Mouse (Mus musculus): ENCODE results near the gene Bnipl. TPM values are rescaled to one million over a fixed set of nuclear protein-coding genes. Genes with fewer than 3 reads are reported as not detected.

Bnipl gene
- polyA plus RNA-seq, 1 experiment: 0.09 TPM

DNA sequence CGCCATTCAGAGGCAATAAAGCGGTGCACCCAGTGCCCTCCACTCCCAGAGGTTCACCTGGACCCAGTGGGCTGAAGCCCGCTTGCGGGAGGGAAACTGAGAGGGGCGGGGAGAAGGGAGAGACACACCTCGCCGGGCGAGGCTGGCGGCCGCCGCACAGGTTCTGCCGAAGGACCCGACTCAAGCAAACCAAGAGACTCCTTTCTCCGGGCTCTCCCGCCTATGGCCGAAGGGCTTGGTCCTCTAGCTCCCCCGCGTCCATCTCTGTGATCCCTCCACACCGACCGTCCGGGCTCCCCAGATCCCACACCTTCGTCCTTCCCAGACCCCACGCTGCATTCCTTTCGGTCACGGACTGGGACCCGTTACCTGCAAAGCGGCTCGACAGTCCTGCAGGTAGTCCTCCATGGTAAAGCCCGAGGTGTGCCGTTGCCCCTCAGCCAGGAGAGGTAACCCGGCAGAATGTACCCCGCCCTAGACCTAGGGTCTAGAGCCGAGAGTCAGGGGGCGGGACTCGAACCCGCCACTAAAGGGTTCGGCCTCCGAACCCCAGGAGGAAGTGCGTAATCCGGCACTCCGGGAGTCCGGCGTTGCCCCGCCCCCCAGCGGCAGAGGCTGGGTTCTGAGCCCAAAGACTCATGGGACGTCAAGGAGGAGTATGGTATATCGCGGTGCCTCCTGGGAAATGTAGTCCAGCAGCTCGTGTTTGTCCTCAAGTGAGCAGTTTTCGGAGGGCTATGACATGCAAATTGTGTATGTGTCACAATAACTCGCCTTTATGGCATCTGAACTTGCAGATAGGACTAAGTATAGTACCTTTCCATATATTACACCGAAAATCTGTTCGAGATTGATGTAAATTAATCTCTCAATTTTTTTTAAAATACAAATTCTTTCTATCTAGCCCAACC, 30.5 kb upstream of the Bnipl start, which contains the start of the genes Mindy1 and Prune1:
Mindy1 (plus strand) TSS at position 130 of the 911 bp plus-strand sequence.
Prune1 (minus strand) TSS at position 861 of the 911 bp plus-strand sequence.
- WGBS: under 1% methylated on average over 53 of the region's 53 CpGs
- 0 out of 2 replicates have a peak, but pooled peaks have one; percentile 23 for TF ChIP-seq CTCF (conservative IDR thresholded peaks at IDR 0.05; ENCODE audit: insufficient read depth, insufficient read length, low read depth, low read length)
- no peak for TF ChIP-seq POLR2A (IDR thresholded peaks at IDR 0.05; ENCODE audit: low read depth, low read length)
- Histone ChIP-seq H3K27ac (ENCODE audit: insufficient read depth, low read depth, low read length) (peak within 1 kb of the TSS; percentile 93), H3K4me3 (ENCODE audit: insufficient read depth, low read depth, low read length) (peak within 1 kb of the TSS; percentile 74), H3K4me1 (ENCODE audit: control insufficient read depth, insufficient read depth, low read length) (peaks cover 33% of the 10 kb centered on the region), H3K36me3 (ENCODE audit: control insufficient read depth, insufficient read depth, low read length) (no peaks in the 10 kb centered on the region), H3K27me3 (replicated peaks; ENCODE audit: control insufficient read depth, insufficient read depth, low read length) (no peaks in the 10 kb centered on the region)
- DNase-seq: peak; percentile 99

GRCm38 (mm10) chr3:95280747-95281146, 29.8 kb upstream of the Bnipl start:
- Histone ChIP-seq H3K4me1 (ENCODE audit: control insufficient read depth, insufficient read depth, low read length) (peaks cover 26% of the 10 kb centered on the region), H3K4me3 (ENCODE audit: insufficient read depth, low read depth, low read length) (peak overlapping the region; percentile 67), H3K36me3 (ENCODE audit: control insufficient read depth, insufficient read depth, low read length) (no peaks in the 10 kb centered on the region), H3K27me3 (replicated peaks; ENCODE audit: control insufficient read depth, insufficient read depth, low read length) (no peaks in the 10 kb centered on the region), H3K27ac (ENCODE audit: insufficient read depth, low read depth, low read length) (peak overlapping the region; percentile 93)
- 12% methylated on average over 8 of the region's 8 CpGs for WGBS
- peak; percentile 64 for DNase-seq
- TF ChIP-seq POLR2A (IDR thresholded peaks at IDR 0.05; ENCODE audit: low read depth, low read length): no peak

DNA sequence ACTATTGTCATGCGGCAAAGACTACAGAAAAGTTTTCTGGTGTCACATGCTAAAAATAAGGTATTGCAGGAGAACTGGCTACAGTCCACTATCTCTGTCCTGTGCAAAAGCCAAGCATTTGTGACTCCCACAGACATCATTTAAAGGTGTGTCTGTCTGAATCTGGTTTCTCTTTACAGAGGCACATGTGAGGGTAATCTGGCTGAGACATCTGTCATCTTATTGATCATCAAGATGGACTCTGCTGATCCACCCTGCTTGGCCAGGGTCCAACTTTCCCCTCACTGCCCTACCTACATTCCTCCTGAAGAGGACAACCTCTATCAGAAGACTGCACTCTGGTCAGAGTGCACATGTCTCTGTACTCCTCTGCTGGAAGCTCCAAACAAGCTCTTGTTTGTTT, 26.2 kb upstream of the Bnipl start:
- H3K27ac ChIP-seq (ENCODE audit: insufficient read depth, low read depth, low read length): no peak overlapping the region
- peaks cover 13% of the 10 kb centered on the region for H3K4me1 ChIP-seq (ENCODE audit: control insufficient read depth, insufficient read depth, low read length)
- no peaks in the 10 kb centered on the region for H3K27me3 ChIP-seq (replicated peaks; ENCODE audit: control insufficient read depth, insufficient read depth, low read length)
- H3K4me3 ChIP-seq (ENCODE audit: insufficient read depth, low read depth, low read length): no peak overlapping the region
- TF ChIP-seq CTCF (conservative IDR thresholded peaks at IDR 0.05; ENCODE audit: insufficient read depth, insufficient read length, low read depth, low read length) (no peak; the same call in 1 of the 2 replicates), POLR2A (IDR thresholded peaks at IDR 0.05; ENCODE audit: low read depth, low read length) (no peak)
- no peaks in the 10 kb centered on the region for H3K36me3 ChIP-seq (ENCODE audit: control insufficient read depth, insufficient read depth, low read length)
- DNase-seq: peak; percentile 36
- 41% methylated on average over 1 of the region's 1 CpGs for WGBS

DNA sequence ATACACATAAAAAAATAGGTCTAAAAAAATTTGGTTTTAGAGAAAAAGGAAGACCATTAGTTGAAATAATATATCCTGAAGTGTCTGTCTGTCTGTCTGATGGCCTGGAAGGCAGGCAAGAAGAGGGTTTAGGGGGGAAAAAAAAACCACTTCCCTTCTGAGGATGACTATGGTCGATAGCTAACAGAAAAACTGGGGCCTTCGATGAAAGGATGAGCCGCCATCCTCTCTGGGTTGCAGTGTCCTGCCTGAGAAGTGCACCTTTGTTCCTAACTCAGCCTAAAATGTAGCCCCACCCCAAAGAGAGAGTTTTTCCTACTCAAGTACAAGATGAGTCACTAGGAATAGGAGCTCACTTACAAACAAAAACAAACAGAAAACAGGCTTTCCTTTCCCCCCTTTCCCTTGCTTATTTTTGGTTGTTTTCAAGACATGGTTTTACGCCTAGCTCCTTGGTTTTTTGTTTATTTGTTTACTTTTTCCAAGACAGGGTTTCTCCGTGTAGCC, 25.5 kb upstream of the Bnipl start:
- no peak for DNase-seq
- WGBS: 64% methylated on average over 5 of the region's 5 CpGs
- Histone ChIP-seq H3K27ac (ENCODE audit: insufficient read depth, low read depth, low read length) (no peak overlapping the region; the same call in 1 of the 2 replicates), H3K4me1 (ENCODE audit: control insufficient read depth, insufficient read depth, low read length) (peaks cover 13% of the 10 kb centered on the region), H3K4me3 (ENCODE audit: insufficient read depth, low read depth, low read length) (no peak overlapping the region), H3K36me3 (ENCODE audit: control insufficient read depth, insufficient read depth, low read length) (no peaks in the 10 kb centered on the region), H3K27me3 (replicated peaks; ENCODE audit: control insufficient read depth, insufficient read depth, low read length) (no peaks in the 10 kb centered on the region)
- TF ChIP-seq CTCF (conservative IDR thresholded peaks at IDR 0.05; ENCODE audit: insufficient read depth, insufficient read length, low read depth, low read length): no peak
- no peak for TF ChIP-seq POLR2A (IDR thresholded peaks at IDR 0.05; ENCODE audit: low read depth, low read length)

- no peaks in the 10 kb centered on the region for H3K36me3 ChIP-seq (ENCODE audit: control insufficient read depth, insufficient read depth, low read length)
- 62% methylated on average over 6 of the region's 6 CpGs for WGBS
- H3K27ac ChIP-seq (ENCODE audit: insufficient read depth, low read depth, low read length): no peak overlapping the region
- H3K27me3 ChIP-seq (replicated peaks; ENCODE audit: control insufficient read depth, insufficient read depth, low read length): no peaks in the 10 kb centered on the region
- TF ChIP-seq CTCF (conservative IDR thresholded peaks at IDR 0.05; ENCODE audit: insufficient read depth, insufficient read length, low read depth, low read length): no peak
- TF ChIP-seq POLR2A (IDR thresholded peaks at IDR 0.05; ENCODE audit: low read depth, low read length): no peak
- no peak for DNase-seq
- peaks cover 13% of the 10 kb centered on the region for H3K4me1 ChIP-seq (ENCODE audit: control insufficient read depth, insufficient read depth, low read length)
- no peak overlapping the region for H3K4me3 ChIP-seq (ENCODE audit: insufficient read depth, low read depth, low read length)
These were observed 24.2 kb upstream of the Bnipl start for GRCm38 (mm10) chr3:95275161-95275560.

- H3K4me3 ChIP-seq (ENCODE audit: insufficient read depth, low read depth, low read length): no peak overlapping the region
- no peaks in the 10 kb centered on the region for H3K36me3 ChIP-seq (ENCODE audit: control insufficient read depth, insufficient read depth, low read length)
- 95% methylated on average over 4 of the region's 4 CpGs for WGBS
- DNase-seq: no peak
- no peak overlapping the region for H3K27ac ChIP-seq (ENCODE audit: insufficient read depth, low read depth, low read length)
- peaks cover 16% of the 10 kb centered on the region for H3K4me1 ChIP-seq (ENCODE audit: control insufficient read depth, insufficient read depth, low read length)
- no peaks in the 10 kb centered on the region for H3K27me3 ChIP-seq (replicated peaks; ENCODE audit: control insufficient read depth, insufficient read depth, low read length)
- TF ChIP-seq CTCF (conservative IDR thresholded peaks at IDR 0.05; ENCODE audit: insufficient read depth, insufficient read length, low read depth, low read length) (no peak), POLR2A (IDR thresholded peaks at IDR 0.05; ENCODE audit: low read depth, low read length) (no peak)
These were observed 23.5 kb upstream of the Bnipl start for GRCm38 (mm10) chr3:95274453-95274852.

DNA sequence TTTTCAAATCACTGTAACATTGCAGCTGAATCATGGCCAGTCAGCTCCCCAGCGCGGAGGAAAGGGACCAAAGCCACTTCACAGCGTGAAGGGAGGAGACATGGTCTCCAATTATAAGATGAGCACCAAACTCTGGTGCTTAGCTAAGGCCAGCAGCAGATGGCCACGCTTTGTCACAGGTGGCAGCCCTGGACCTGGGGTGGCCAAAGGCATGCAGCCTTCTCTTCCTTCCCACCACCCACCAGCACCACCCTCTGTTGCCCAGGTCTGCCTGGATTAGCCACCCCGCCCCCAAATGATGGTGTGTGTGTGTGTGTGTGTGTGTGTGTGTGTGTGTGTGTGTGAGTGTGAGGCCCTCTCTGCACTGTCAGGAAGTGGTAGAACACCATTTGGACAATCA, 22.5 kb upstream of the Bnipl start:
- H3K27ac ChIP-seq (ENCODE audit: insufficient read depth, low read depth, low read length): no peak overlapping the region
- WGBS: 98% methylated on average over 5 of the region's 5 CpGs
- DNase-seq: no peak
- no peak overlapping the region for H3K4me3 ChIP-seq (ENCODE audit: insufficient read depth, low read depth, low read length)
- no peaks in the 10 kb centered on the region for H3K36me3 ChIP-seq (ENCODE audit: control insufficient read depth, insufficient read depth, low read length)
- peaks cover 18% of the 10 kb centered on the region for H3K4me1 ChIP-seq (ENCODE audit: control insufficient read depth, insufficient read depth, low read length)
- TF ChIP-seq CTCF (conservative IDR thresholded peaks at IDR 0.05; ENCODE audit: insufficient read depth, insufficient read length, low read depth, low read length) (no peak), POLR2A (IDR thresholded peaks at IDR 0.05; ENCODE audit: low read depth, low read length) (no peak)
- H3K27me3 ChIP-seq (replicated peaks; ENCODE audit: control insufficient read depth, insufficient read depth, low read length): no peaks in the 10 kb centered on the region

Measured in kidney, adult 2 months (tissue).